Mouse (Mus musculus): ENCODE results near the gene Ust. TPM values are rescaled to one million over a fixed set of nuclear protein-coding genes. Genes with fewer than 3 reads are reported as not detected.

Gene Ust
- polyA plus RNA-seq, 1 experiment from 2014 or later: 4.6 TPM

- Histone ChIP-seq H3K4me1 (ENCODE audit: control insufficient read depth, insufficient read depth, low read length) (no peaks in the 10 kb centered on the region), H3K27ac (replicated peaks; ENCODE audit: low read depth, low read length) (no peak overlapping the region), H3K9me3 (replicated peaks; ENCODE audit: control insufficient read depth, low read length) (no peaks in the 10 kb centered on the region), H3K27me3 (ENCODE audit: control insufficient read depth, insufficient read depth, low read length) (no peaks in the 10 kb centered on the region), H3K4me3 (ENCODE audit: low read depth, low read length) (no peak overlapping the region), H3K9ac (replicated peaks; ENCODE audit: low read length) (no peak overlapping the region), H3K4me2 (ENCODE audit: low read depth, low read length) (no peak overlapping the region), H3K36me3 (replicated peaks; ENCODE audit: control insufficient read depth, insufficient read depth, low read depth, low read length) (no peaks in the 10 kb centered on the region)
- 40% methylated on average over 5 of the region's 5 CpGs for WGBS
- no peak for DNase-seq (ENCODE audit: low spot score)
- no peak for ATAC-seq (replicated peaks; ENCODE audit: insufficient number of reproducible peaks, low FRiP score, low TSS enrichment, low read depth)
Measured at GRCm38 (mm10) chr10:8447681-8448080, 70.9 kb downstream of the Ust start.

GRCm38 (mm10) chr10:8446972-8447371 lies 71.7 kb downstream of the Ust start:
- Histone ChIP-seq H3K27ac (replicated peaks; ENCODE audit: low read depth, low read length) (no peak overlapping the region), H3K36me3 (replicated peaks; ENCODE audit: control insufficient read depth, insufficient read depth, low read depth, low read length) (no peaks in the 10 kb centered on the region), H3K4me3 (ENCODE audit: low read depth, low read length) (no peak overlapping the region), H3K4me2 (ENCODE audit: low read depth, low read length) (no peak overlapping the region), H3K27me3 (ENCODE audit: control insufficient read depth, insufficient read depth, low read length) (no peaks in the 10 kb centered on the region), H3K9me3 (replicated peaks; ENCODE audit: control insufficient read depth, low read length) (no peaks in the 10 kb centered on the region), H3K4me1 (ENCODE audit: control insufficient read depth, insufficient read depth, low read length) (no peaks in the 10 kb centered on the region), H3K9ac (replicated peaks; ENCODE audit: low read length) (no peak overlapping the region)
- DNase-seq (ENCODE audit: low spot score) (no peak), ATAC-seq (replicated peaks; ENCODE audit: insufficient number of reproducible peaks, low FRiP score, low TSS enrichment, low read depth) (no peak)
- 59% methylated on average over 4 of the region's 4 CpGs for WGBS

- Histone ChIP-seq H3K27me3 (ENCODE audit: control insufficient read depth, insufficient read depth, low read length) (no peaks in the 10 kb centered on the region), H3K36me3 (replicated peaks; ENCODE audit: control insufficient read depth, insufficient read depth, low read depth, low read length) (no peaks in the 10 kb centered on the region), H3K4me1 (ENCODE audit: control insufficient read depth, insufficient read depth, low read length) (no peaks in the 10 kb centered on the region), H3K4me2 (ENCODE audit: low read depth, low read length) (no peak overlapping the region), H3K9ac (replicated peaks; ENCODE audit: low read length) (no peak overlapping the region), H3K27ac (replicated peaks; ENCODE audit: low read depth, low read length) (no peak overlapping the region), H3K4me3 (ENCODE audit: low read depth, low read length) (no peak overlapping the region), H3K9me3 (replicated peaks; ENCODE audit: control insufficient read depth, low read length) (no peaks in the 10 kb centered on the region)
- ATAC-seq (replicated peaks; ENCODE audit: insufficient number of reproducible peaks, low FRiP score, low TSS enrichment, low read depth) (no peak), DNase-seq (ENCODE audit: low spot score) (no peak)
- WGBS: 80% methylated on average over 5 of the region's 5 CpGs
Measured at GRCm38 (mm10) chr10:8444052-8444451, 74.6 kb downstream of the Ust start.

- WGBS: 79% methylated on average over 2 of the region's 2 CpGs
- Histone ChIP-seq H3K4me2 (ENCODE audit: low read depth, low read length) (no peak overlapping the region), H3K36me3 (replicated peaks; ENCODE audit: control insufficient read depth, insufficient read depth, low read depth, low read length) (no peaks in the 10 kb centered on the region), H3K4me3 (ENCODE audit: low read depth, low read length) (no peak overlapping the region), H3K27me3 (ENCODE audit: control insufficient read depth, insufficient read depth, low read length) (no peaks in the 10 kb centered on the region), H3K4me1 (ENCODE audit: control insufficient read depth, insufficient read depth, low read length) (no peaks in the 10 kb centered on the region), H3K9me3 (replicated peaks; ENCODE audit: control insufficient read depth, low read length) (no peaks in the 10 kb centered on the region), H3K27ac (replicated peaks; ENCODE audit: low read depth, low read length) (no peak overlapping the region), H3K9ac (replicated peaks; ENCODE audit: low read length) (no peak overlapping the region)
- no peak for ATAC-seq (replicated peaks; ENCODE audit: insufficient number of reproducible peaks, low FRiP score, low TSS enrichment, low read depth)
- peak; percentile 6 for DNase-seq (ENCODE audit: low spot score)
Measured at GRCm38 (mm10) chr10:8431857-8432256, 86.8 kb downstream of the Ust start.

- DNase-seq (ENCODE audit: low spot score) (no peak), ATAC-seq (replicated peaks; ENCODE audit: insufficient number of reproducible peaks, low FRiP score, low TSS enrichment, low read depth) (no peak)
- Histone ChIP-seq H3K27me3 (ENCODE audit: control insufficient read depth, insufficient read depth, low read length) (no peaks in the 10 kb centered on the region), H3K4me3 (ENCODE audit: low read depth, low read length) (no peak overlapping the region), H3K27ac (replicated peaks; ENCODE audit: low read depth, low read length) (no peak overlapping the region), H3K4me2 (ENCODE audit: low read depth, low read length) (no peak overlapping the region), H3K9me3 (replicated peaks; ENCODE audit: control insufficient read depth, low read length) (no peaks in the 10 kb centered on the region), H3K9ac (replicated peaks; ENCODE audit: low read length) (no peak overlapping the region), H3K4me1 (ENCODE audit: control insufficient read depth, insufficient read depth, low read length) (no peaks in the 10 kb centered on the region), H3K36me3 (replicated peaks; ENCODE audit: control insufficient read depth, insufficient read depth, low read depth, low read length) (no peaks in the 10 kb centered on the region)
- 82% methylated on average over 13 of the region's 13 CpGs for WGBS
Measured at GRCm38 (mm10) chr10:8428787-8429778, 89.5 kb downstream of the Ust start.

GRCm38 (mm10) chr10:8427671-8428364 lies 90.8 kb downstream of the Ust start:
- Histone ChIP-seq H3K36me3 (replicated peaks; ENCODE audit: control insufficient read depth, insufficient read depth, low read depth, low read length) (no peaks in the 10 kb centered on the region), H3K27me3 (ENCODE audit: control insufficient read depth, insufficient read depth, low read length) (no peaks in the 10 kb centered on the region), H3K4me1 (ENCODE audit: control insufficient read depth, insufficient read depth, low read length) (no peaks in the 10 kb centered on the region), H3K9me3 (replicated peaks; ENCODE audit: control insufficient read depth, low read length) (no peaks in the 10 kb centered on the region), H3K9ac (replicated peaks; ENCODE audit: low read length) (no peak overlapping the region), H3K4me3 (ENCODE audit: low read depth, low read length) (no peak overlapping the region), H3K4me2 (ENCODE audit: low read depth, low read length) (no peak overlapping the region), H3K27ac (replicated peaks; ENCODE audit: low read depth, low read length) (no peak overlapping the region)
- ATAC-seq (replicated peaks; ENCODE audit: insufficient number of reproducible peaks, low FRiP score, low TSS enrichment, low read depth) (no peak), DNase-seq (ENCODE audit: low spot score) (no peak)
- 89% methylated on average over 12 of the region's 12 CpGs for WGBS

GRCm38 (mm10) chr10:8419496-8420009 lies 99.1 kb downstream of the Ust start:
- no peaks in the 10 kb centered on the region for H3K36me3 ChIP-seq (replicated peaks; ENCODE audit: control insufficient read depth, insufficient read depth, low read depth, low read length)
- ATAC-seq (replicated peaks; ENCODE audit: insufficient number of reproducible peaks, low FRiP score, low TSS enrichment, low read depth) (no peak), DNase-seq (ENCODE audit: low spot score) (peak; percentile 37)
- H3K27me3 ChIP-seq (ENCODE audit: control insufficient read depth, insufficient read depth, low read length): no peaks in the 10 kb centered on the region
- H3K4me3 ChIP-seq (ENCODE audit: low read depth, low read length): no peak overlapping the region
- no peak overlapping the region for H3K4me2 ChIP-seq (ENCODE audit: low read depth, low read length)
- H3K27ac ChIP-seq (replicated peaks; ENCODE audit: low read depth, low read length): no peak overlapping the region
- H3K9ac ChIP-seq (replicated peaks; ENCODE audit: low read length): no peak overlapping the region
- WGBS: 74% methylated on average over 6 of the region's 6 CpGs
- no peaks in the 10 kb centered on the region for H3K9me3 ChIP-seq (replicated peaks; ENCODE audit: control insufficient read depth, low read length)
- no peaks in the 10 kb centered on the region for H3K4me1 ChIP-seq (ENCODE audit: control insufficient read depth, insufficient read depth, low read length)

- Histone ChIP-seq H3K9ac (replicated peaks; ENCODE audit: low read length) (no peak overlapping the region), H3K9me3 (replicated peaks; ENCODE audit: control insufficient read depth, low read length) (no peaks in the 10 kb centered on the region), H3K4me2 (ENCODE audit: low read depth, low read length) (no peak overlapping the region), H3K4me3 (ENCODE audit: low read depth, low read length) (no peak overlapping the region), H3K36me3 (replicated peaks; ENCODE audit: control insufficient read depth, insufficient read depth, low read depth, low read length) (no peaks in the 10 kb centered on the region), H3K27me3 (ENCODE audit: control insufficient read depth, insufficient read depth, low read length) (no peaks in the 10 kb centered on the region), H3K4me1 (ENCODE audit: control insufficient read depth, insufficient read depth, low read length) (no peaks in the 10 kb centered on the region), H3K27ac (replicated peaks; ENCODE audit: low read depth, low read length) (no peak overlapping the region)
- 88% methylated on average over 5 of the region's 5 CpGs for WGBS
- no peak for ATAC-seq (replicated peaks; ENCODE audit: insufficient number of reproducible peaks, low FRiP score, low TSS enrichment, low read depth)
- no peak for DNase-seq (ENCODE audit: low spot score)
Measured at GRCm38 (mm10) chr10:8415474-8415873, 103.2 kb downstream of the Ust start.
